In the genomic region with DNA sequence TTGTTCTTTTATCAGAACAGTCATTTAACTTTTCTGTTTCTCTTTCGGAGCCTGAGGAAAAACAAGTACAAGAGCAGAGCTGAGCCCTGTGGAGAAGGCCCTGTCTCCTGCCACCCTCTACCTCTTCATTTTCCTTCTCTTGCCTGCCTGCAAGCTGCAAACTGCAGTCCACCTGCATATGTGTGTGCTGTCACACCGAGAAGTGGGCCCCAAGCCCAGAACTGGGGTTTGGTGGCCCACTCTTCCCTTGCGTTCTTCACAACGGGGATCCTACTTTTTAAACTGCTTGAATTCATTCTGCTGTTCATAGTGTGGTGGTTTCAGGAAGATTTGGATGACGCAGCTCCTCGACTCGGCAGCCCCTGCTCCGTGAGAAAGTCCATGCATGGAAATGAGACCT, we compare ENCODE assay signal across 12 mouse cellular contexts. TPM values are rescaled to one million over a fixed set of nuclear protein-coding genes. Genes with fewer than 3 reads are reported as not detected.
DNase-seq lines count a peak whose midpoint lies in the region; ATAC-seq and TF ChIP-seq lines count a peak whose summit lies in the region.
"Had no signal": no experiment of that assay in that cellular context is flagged by ENCODE, and none has a peak within 500 bp of the region (broad histone marks: within the 10 kb centered on the region; RNA-seq: fewer than 3 reads in every experiment).

No protein-coding gene starts in this region.

- TF ChIP-seq CTCF in stomach, postnatal 0 days (IDR thresholded peaks at IDR 0.05; ENCODE audit: low read depth), result no peak

- TF ChIP-seq EP300 in stomach, postnatal 0 days (optimal IDR thresholded peaks at IDR 0.05), result no peak

- 63% methylated on average over 8 of the region's 8 CpGs for WGBS in heart, embryonic 13.5 days
- WGBS in stomach, embryonic 16.5 days, result 61% methylated on average over 8 of the region's 8 CpGs
- 65% methylated on average over 8 of the region's 8 CpGs for WGBS in stomach, postnatal 0 days
- 54% methylated on average over 8 of the region's 8 CpGs for WGBS in hindbrain, embryonic 16.5 days

- H3K27me3 ChIP-seq in heart, embryonic 13.5 days (replicated peaks), result no peaks in the 10 kb centered on the region
- no peaks in the 10 kb centered on the region for H3K27me3 ChIP-seq in stomach, embryonic 16.5 days (ENCODE audit: control insufficient read depth, insufficient read depth, low read length)
- no peaks in the 10 kb centered on the region for H3K27me3 ChIP-seq in stomach, postnatal 0 days (ENCODE audit: control insufficient read depth, insufficient read depth, low read length)
- H3K27me3 ChIP-seq in hindbrain, embryonic 16.5 days (replicated peaks; ENCODE audit: control insufficient read depth, insufficient read depth, low read length), result no peaks in the 10 kb centered on the region
- H3K27me3 ChIP-seq: CH12.LX; liver, embryonic 15.5 days; Patski had no signal

- H3K4me2 ChIP-seq in heart, embryonic 13.5 days, result no peak overlapping the region
- no peak overlapping the region for H3K4me2 ChIP-seq in stomach, embryonic 16.5 days (ENCODE audit: low read depth, low read length)
- H3K4me2 ChIP-seq in stomach, postnatal 0 days (replicated peaks; ENCODE audit: low read depth), result no peak overlapping the region
- H3K4me2 ChIP-seq in hindbrain, embryonic 16.5 days (ENCODE audit: low read length), result no peak overlapping the region
- H3K4me2 ChIP-seq: liver, embryonic 15.5 days had no signal

- peaks cover 69% of the 10 kb centered on the region for H3K4me1 ChIP-seq in heart, embryonic 13.5 days
- H3K4me1 ChIP-seq in stomach, embryonic 16.5 days (ENCODE audit: control insufficient read depth, insufficient read depth, low read length), result peaks cover 19% of the 10 kb centered on the region
- no peaks in the 10 kb centered on the region; the same call in 1 of the 2 replicates for H3K4me1 ChIP-seq in stomach, postnatal 0 days (replicated peaks; ENCODE audit: control insufficient read depth, insufficient read depth)
- H3K4me1 ChIP-seq in hindbrain, embryonic 16.5 days (ENCODE audit: control insufficient read depth, insufficient read depth, low read depth, low read length), result peaks cover 14% of the 10 kb centered on the region

- H3K27ac ChIP-seq in heart, embryonic 13.5 days (replicated peaks), result peak overlapping the region; percentile 40; the same call in 1 of the 2 replicates
- peak overlapping the region; percentile 46; the same call in 1 of the 2 replicates for H3K27ac ChIP-seq in stomach, embryonic 16.5 days (ENCODE audit: low read length)
- H3K27ac ChIP-seq in stomach, postnatal 0 days (replicated peaks), result no peak overlapping the region; the same call in 1 of the 2 replicates
- peak overlapping the region; percentile 44; the same call in 1 of the 2 replicates for H3K27ac ChIP-seq in hindbrain, embryonic 16.5 days (ENCODE audit: low read depth, low read length)
- H3K27ac ChIP-seq: layer of hippocampus, adult 2 months; liver, embryonic 15.5 days had no signal

- ATAC-seq in heart, embryonic 13.5 days (ENCODE audit: extremely low read depth, insufficient number of reproducible peaks, low FRiP score, low TSS enrichment), result no peak
- no peak for ATAC-seq in stomach, embryonic 16.5 days (ENCODE audit: insufficient read depth, low FRiP score)
- no peak for ATAC-seq in stomach, postnatal 0 days (ENCODE audit: low FRiP score, low TSS enrichment)
- no peak for ATAC-seq in hindbrain, embryonic 16.5 days
- no peak for ATAC-seq in megakaryocyte progenitor cell, adult 5-6 weeks (replicated peaks; ENCODE audit: poor library complexity)
- ATAC-seq: Patski had no signal

- peaks cover 4% of the 10 kb centered on the region; the same call in 1 of the 2 replicates for H3K36me3 ChIP-seq in heart, embryonic 13.5 days
- no peaks in the 10 kb centered on the region for H3K36me3 ChIP-seq in stomach, embryonic 16.5 days (ENCODE audit: control insufficient read depth, insufficient read depth, low read length)
- H3K36me3 ChIP-seq in stomach, postnatal 0 days (ENCODE audit: control insufficient read depth, insufficient read depth, low read length), result no peaks in the 10 kb centered on the region
- H3K36me3 ChIP-seq in hindbrain, embryonic 16.5 days (ENCODE audit: control insufficient read depth, insufficient read depth, low read length), result no peaks in the 10 kb centered on the region
- H3K36me3 ChIP-seq: liver, embryonic 15.5 days had no signal

- intact Hi-C loops in left cerebral cortex, postnatal 10 days (cut with DNase I), result no loop called here

- H3K9ac ChIP-seq in heart, embryonic 13.5 days, result no peak overlapping the region
- H3K9ac ChIP-seq in stomach, embryonic 16.5 days (ENCODE audit: low read length), result no peak overlapping the region
- no peak overlapping the region for H3K9ac ChIP-seq in stomach, postnatal 0 days (ENCODE audit: low read length)
- no peak overlapping the region for H3K9ac ChIP-seq in hindbrain, embryonic 16.5 days (ENCODE audit: low read depth, low read length)
- H3K9ac ChIP-seq: liver, embryonic 15.5 days had no signal

- H3K9me3 ChIP-seq in heart, embryonic 13.5 days, result no peaks in the 10 kb centered on the region
- H3K9me3 ChIP-seq in stomach, embryonic 16.5 days (replicated peaks; ENCODE audit: control insufficient read depth, low read length), result no peaks in the 10 kb centered on the region
- no peaks in the 10 kb centered on the region for H3K9me3 ChIP-seq in stomach, postnatal 0 days (ENCODE audit: control insufficient read depth, low read length)
- H3K9me3 ChIP-seq in hindbrain, embryonic 16.5 days (ENCODE audit: control insufficient read depth, low read length), result no peaks in the 10 kb centered on the region
- H3K9me3 ChIP-seq: liver, embryonic 15.5 days had no signal

- no peak for DNase-seq in heart, adult 18-20 months
- DNase-seq in stomach, postnatal 0 days (ENCODE audit: low spot score), result no peak
- no peak for DNase-seq in left cerebral cortex, postnatal 10 days (ENCODE audit: extremely low spot score in 1 of 2, low spot score in 2 of 2)
- DNase-seq: kidney, adult 9 months had no signal

- H3K4me3 ChIP-seq in heart, embryonic 13.5 days, result no peak overlapping the region
- no peak overlapping the region for H3K4me3 ChIP-seq in stomach, embryonic 16.5 days (replicated peaks; ENCODE audit: low read length)
- H3K4me3 ChIP-seq in stomach, postnatal 0 days (ENCODE audit: low read depth, low read length), result no peak overlapping the region
- H3K4me3 ChIP-seq in hindbrain, embryonic 16.5 days (ENCODE audit: low read length), result no peak overlapping the region
- H3K4me3 ChIP-seq: layer of hippocampus, adult 2 months; liver, embryonic 15.5 days had no signal

RNA-seq across cellular contexts. Expression of a gene that starts 9.3 kb away (rescaled TPM):
- 13.9 and 14.8 TPM in 2 replicates for polyA plus RNA-seq in heart, embryonic 13.5 days (2015; fragmentation: Nextera tagmentation; extraction: Ambion mirVana)
- 10 to 100 TPM; 20.0 to 31.3 TPM for total RNA-seq in heart, adult 18-20 months (2021)
- 5.9 and 6.9 TPM in 2 replicates for polyA plus RNA-seq in stomach, embryonic 16.5 days (2015; fragmentation: Nextera tagmentation; extraction: Ambion mirVana)
- polyA plus RNA-seq in stomach, postnatal 0 days (2015; fragmentation: Nextera tagmentation; extraction: Ambion mirVana), result 7.1 and 7.9 TPM in 2 replicates
- polyA plus RNA-seq in hindbrain, embryonic 16.5 days (2015; fragmentation: Nextera tagmentation; extraction: Ambion mirVana), result 6.1 and 13.5 TPM in 2 replicates
- 5.4 and 7.4 TPM in 2 replicates for total RNA-seq in megakaryocyte progenitor cell, adult 5-6 weeks (2015)
- 4.0 and 4.7 TPM in 2 replicates for total RNA-seq in megakaryocyte progenitor cell, adult 5-6 weeks (2017)
- 10 to 100 TPM; 45.9 to 50.2 TPM for total RNA-seq in left cerebral cortex, postnatal 10 days (2021)
- total RNA-seq: CH12.LX had no signal
